Mouse (Mus musculus) olfactory bulb, adult 2 months (tissue): ENCODE data around the gene Ern1.

Source experiments
- CTCF ChIP-seq: fragments of 200-500 bp; IDR thresholded peaks from 2 replicates; pipeline ENCODE4 v1.5.1; 2012; ENCODE audit warnings: low read depth, mild to moderate bottlenecking, low read length, moderate library complexity; ENCODE audit not compliant: insufficient read depth
- POLR2A ChIP-seq: fragments of 200-500 bp; IDR thresholded peaks from 2 replicates; pipeline ENCODE4 v1.6.1; 2012; ENCODE audit warnings: mild to moderate bottlenecking, low read depth, low read length, moderate library complexity; ENCODE audit not compliant: insufficient read depth

GRCm38 (mm10) chr11:106350853-106351252 lies 136.8 kb downstream of the Ern1 start:
- TF ChIP-seq POLR2A = no peak
- no peak for TF ChIP-seq CTCF
